Comparison of ENCODE assay signal across 25 mouse cellular contexts in genomic region chr2:110204169-110204568, GRCm38 (mm10).
DNase-seq lines count a peak whose midpoint lies in the region; ATAC-seq lines count a peak whose summit lies in the region.
"Had no signal": no experiment of that assay in that cellular context is flagged by ENCODE, and none has a peak within 500 bp of the region (broad histone marks: within the 10 kb centered on the region; RNA-seq: fewer than 3 reads in every experiment).

No protein-coding gene starts in this region.

- H3K27me3 ChIP-seq in heart, embryonic 12.5 days (replicated peaks), result no peaks in the 10 kb centered on the region
- H3K27me3 ChIP-seq in kidney, embryonic 14.5 days (ENCODE audit: control insufficient read depth, insufficient read depth, low read length), result no peaks in the 10 kb centered on the region
- H3K27me3 ChIP-seq in limb, embryonic 11.5 days (ENCODE audit: control insufficient read depth, insufficient read depth, low read length), result no peaks in the 10 kb centered on the region
- H3K27me3 ChIP-seq in limb, embryonic 10.5 days (ENCODE audit: low read depth, poor library complexity, severe bottlenecking), result no peaks in the 10 kb centered on the region
- H3K27me3 ChIP-seq: heart, embryonic 13.5 days; hindbrain, embryonic 12.5 days; hindbrain, embryonic 15.5 days; intestine, embryonic 15.5 days; Patski had no signal

- H3K9me3 ChIP-seq in heart, embryonic 12.5 days (replicated peaks), result no peaks in the 10 kb centered on the region
- no peaks in the 10 kb centered on the region for H3K9me3 ChIP-seq in kidney, embryonic 14.5 days (ENCODE audit: control insufficient read depth, low read length)
- H3K9me3 ChIP-seq in limb, embryonic 11.5 days (ENCODE audit: control insufficient read depth, low read length), result no peaks in the 10 kb centered on the region
- no peaks in the 10 kb centered on the region for H3K9me3 ChIP-seq in limb, embryonic 10.5 days (replicated peaks)
- H3K9me3 ChIP-seq: forebrain, embryonic 10.5 days; forebrain, embryonic 13.5 days; G1E; heart, embryonic 13.5 days; hindbrain, embryonic 12.5 days; hindbrain, embryonic 15.5 days; intestine, embryonic 15.5 days had no signal

- H3K4me2 ChIP-seq in heart, embryonic 12.5 days, result no peak overlapping the region
- H3K4me2 ChIP-seq in kidney, embryonic 14.5 days (replicated peaks; ENCODE audit: low read depth, low read length), result no peak overlapping the region
- no peak overlapping the region for H3K4me2 ChIP-seq in limb, embryonic 11.5 days (ENCODE audit: low read depth, severe bottlenecking)
- H3K4me2 ChIP-seq: forebrain, embryonic 13.5 days; intestine, embryonic 15.5 days had no signal

- 74% methylated on average over 4 of the region's 4 CpGs for WGBS in heart, embryonic 12.5 days
- WGBS in kidney, embryonic 14.5 days, result 37% methylated on average over 4 of the region's 4 CpGs
- WGBS in limb, embryonic 11.5 days, result 47% methylated on average over 4 of the region's 4 CpGs
- WGBS in limb, embryonic 10.5 days, result 47% methylated on average over 4 of the region's 4 CpGs

- peak; percentile 59 for DNase-seq in embryo, embryonic 10.5 days (ENCODE audit: low spot score)
- no peak for DNase-seq in embryo, embryonic 9.5 days (ENCODE audit: extremely low spot score)
- peak; percentile 10 for DNase-seq in heart, adult 11 months
- no peak for DNase-seq in kidney, postnatal 14 days
- DNase-seq in limb, embryonic 11.5 days (ENCODE audit: low spot score), result no peak
- no peak for DNase-seq in limb, embryonic 10.5 days (ENCODE audit: low spot score)
- DNase-seq: adrenal gland, postnatal 10 days; adrenal gland, postnatal 36 days; cerebellum, adult 18-20 months; cerebellum, adult 9-10 months; cerebellum, postnatal 14 days; gastrocnemius, postnatal 10 days; heart, adult 18-20 months; heart, postnatal 14 days; heart, postnatal 4 days had no signal

- no peak overlapping the region for H3K9ac ChIP-seq in heart, embryonic 12.5 days
- no peak overlapping the region for H3K9ac ChIP-seq in kidney, embryonic 14.5 days (ENCODE audit: low read depth, low read length)
- H3K9ac ChIP-seq in limb, embryonic 11.5 days (ENCODE audit: low read length), result no peak overlapping the region
- H3K9ac ChIP-seq: forebrain, embryonic 13.5 days; hindbrain, embryonic 12.5 days; hindbrain, embryonic 15.5 days; intestine, embryonic 15.5 days had no signal

- no peak overlapping the region for H3K4me3 ChIP-seq in heart, embryonic 12.5 days
- H3K4me3 ChIP-seq in kidney, embryonic 14.5 days (ENCODE audit: low read length), result no peak overlapping the region
- no peak overlapping the region for H3K4me3 ChIP-seq in limb, embryonic 11.5 days (ENCODE audit: low read depth, low read length)
- H3K4me3 ChIP-seq in limb, embryonic 10.5 days, result no peak overlapping the region
- H3K4me3 ChIP-seq: forebrain, embryonic 10.5 days; forebrain, embryonic 13.5 days; hindbrain, embryonic 12.5 days; hindbrain, embryonic 15.5 days; intestine, embryonic 15.5 days had no signal

- no peak overlapping the region for H3K27ac ChIP-seq in heart, embryonic 12.5 days (ENCODE audit: poor library complexity, severe bottlenecking)
- H3K27ac ChIP-seq in kidney, embryonic 14.5 days (ENCODE audit: low read depth, low read length), result no peak overlapping the region
- H3K27ac ChIP-seq in limb, embryonic 11.5 days (replicated peaks; ENCODE audit: low read depth, low read length), result no peak overlapping the region
- no peak overlapping the region for H3K27ac ChIP-seq in limb, embryonic 10.5 days
- H3K27ac ChIP-seq: forebrain, embryonic 10.5 days; forebrain, embryonic 13.5 days; heart, embryonic 13.5 days; hindbrain, embryonic 12.5 days; hindbrain, embryonic 15.5 days had no signal

- H3K4me1 ChIP-seq in heart, embryonic 12.5 days (replicated peaks), result peaks cover 19% of the 10 kb centered on the region
- H3K4me1 ChIP-seq in kidney, embryonic 14.5 days (ENCODE audit: control insufficient read depth, insufficient read depth, low read length), result peaks cover 4% of the 10 kb centered on the region
- H3K4me1 ChIP-seq in limb, embryonic 11.5 days (ENCODE audit: control insufficient read depth, insufficient read depth, low read length), result peaks cover 3% of the 10 kb centered on the region; the same call in 1 of the 2 replicates
- peaks cover 27% of the 10 kb centered on the region for H3K4me1 ChIP-seq in limb, embryonic 10.5 days
- H3K4me1 ChIP-seq: forebrain, embryonic 13.5 days; hindbrain, embryonic 12.5 days had no signal

- H3K36me3 ChIP-seq in heart, embryonic 12.5 days, result no peaks in the 10 kb centered on the region
- no peaks in the 10 kb centered on the region for H3K36me3 ChIP-seq in kidney, embryonic 14.5 days (ENCODE audit: control insufficient read depth, insufficient read depth, low read length)
- H3K36me3 ChIP-seq in limb, embryonic 11.5 days (ENCODE audit: control insufficient read depth, insufficient read depth, low read length), result no peaks in the 10 kb centered on the region
- no peaks in the 10 kb centered on the region for H3K36me3 ChIP-seq in limb, embryonic 10.5 days
- H3K36me3 ChIP-seq: forebrain, embryonic 10.5 days; G1E; heart, embryonic 13.5 days; hindbrain, embryonic 12.5 days; hindbrain, embryonic 15.5 days; intestine, embryonic 15.5 days had no signal

- ATAC-seq in heart, embryonic 12.5 days (ENCODE audit: insufficient number of reproducible peaks, low FRiP score), result no peak
- peak; percentile 58; the same call in 1 of the 2 replicates for ATAC-seq in kidney, embryonic 14.5 days (ENCODE audit: low FRiP score, low TSS enrichment)
- 0 out of 2 replicates have a peak, but pooled peaks have one; percentile 26 for ATAC-seq in limb, embryonic 11.5 days (ENCODE audit: insufficient number of reproducible peaks, low FRiP score, low TSS enrichment, low read depth)
- ATAC-seq: intestine, embryonic 15.5 days; Patski had no signal

Comparison
In these comparisons a context has a peak if more than half of its experiments do, and no peak if none do; other contexts are left out.
1. DNase-seq: peak in embryo, embryonic 10.5 days (single experiment) and heart, adult 11 months (single experiment); none in embryo, embryonic 9.5 days (single experiment), kidney, postnatal 14 days (single experiment), limb, embryonic 11.5 days (single experiment) and limb, embryonic 10.5 days (single experiment).